Mouse (Mus musculus): Measurements from ENCODE around the gene Ptger2.

DNA sequence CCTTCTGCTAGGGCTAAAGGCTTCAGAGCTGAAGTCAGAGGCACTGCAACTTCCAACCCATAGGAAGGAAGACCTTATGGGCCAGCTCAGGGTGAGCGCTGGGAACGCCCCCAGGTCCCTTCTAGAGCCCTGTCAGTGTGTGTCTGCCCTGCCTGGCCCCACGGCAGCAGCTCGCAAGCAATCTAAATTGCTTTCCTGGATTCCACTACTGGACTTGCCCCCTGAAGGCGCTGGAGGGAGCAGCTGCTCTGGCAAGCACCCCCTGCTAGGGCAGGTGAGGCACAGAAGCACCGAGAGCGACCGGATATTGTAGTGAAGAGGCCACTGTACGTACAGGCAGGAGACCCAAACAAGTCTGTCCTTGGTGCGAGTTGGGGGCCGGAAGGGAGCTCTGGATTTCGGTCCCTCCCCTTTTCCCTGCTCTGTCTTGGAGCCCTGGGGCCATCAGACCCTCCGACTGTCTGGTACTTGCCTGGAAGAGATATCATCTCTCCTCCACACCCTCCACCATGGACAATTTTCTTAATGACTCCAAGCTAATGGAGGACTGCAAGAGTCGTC lies 541 bp downstream of the Ptger2 start:
- TF ChIP-seq CTCF (IDR thresholded peaks at IDR 0.05; ENCODE audit: insufficient read depth, low read length), result no peak
- TF ChIP-seq POLR2A (IDR thresholded peaks at IDR 0.05; ENCODE audit: borderline replicate concordance, extremely low read depth, low read depth, low read length), result no peak
